Mouse (Mus musculus): ENCODE measurements at regions not wholly inside any gene's neighbourhood (a gene's known extent, or its start where the extent isn't known, plus 50 kb on each side); places are given as distances from the start of the nearest gene placed in this dataset.

GRCm38 (mm10) chr4:47630006-47630405, 155.5 kb downstream of the Sec61b start:
- DNase-seq = no peak

- no peak for DNase-seq
These were observed 156.0 kb downstream of the Sec61b start for GRCm38 (mm10) chr4:47630427-47630826.

GRCm38 (mm10) chr4:47638876-47639494, 164.5 kb downstream of the Sec61b start:
- DNase-seq = no peak

- DNase-seq = peak; percentile 18
These were observed 170.6 kb downstream of the Sec61b start for GRCm38 (mm10) chr4:47645093-47645492.

GRCm38 (mm10) chr4:47648701-47649100, 174.2 kb downstream of the Sec61b start:
- no peak for DNase-seq

GRCm38 (mm10) chr4:47649951-47650350, 175.5 kb downstream of the Sec61b start:
- no peak for DNase-seq

- DNase-seq = no peak
These were observed 177.1 kb downstream of the Sec61b start for GRCm38 (mm10) chr4:47651521-47651920.

- no peak for DNase-seq
These were observed 178.7 kb downstream of the Sec61b start for GRCm38 (mm10) chr4:47653143-47653542.

GRCm38 (mm10) chr4:47669519-47669918, 195.1 kb downstream of the Sec61b start:
- DNase-seq = no peak

GRCm38 (mm10) chr4:47670476-47670875, 196.0 kb downstream of the Sec61b start:
- DNase-seq = peak; percentile 37

- DNase-seq = peak; percentile 47
These were observed 196.9 kb downstream of the Sec61b start for GRCm38 (mm10) chr4:47671362-47671761.

- no peak for DNase-seq
These were observed 206.7 kb downstream of the Sec61b start for GRCm38 (mm10) chr4:47681141-47681540.

GRCm38 (mm10) chr4:47691207-47691606, 216.7 kb downstream of the Sec61b start:
- DNase-seq = no peak

GRCm38 (mm10) chr4:47692654-47693053, 218.2 kb downstream of the Sec61b start:
- DNase-seq = no peak

- no peak for DNase-seq
These were observed 218.8 kb downstream of the Sec61b start for GRCm38 (mm10) chr4:47693221-47693620.

GRCm38 (mm10) chr4:47697071-47697470, 222.6 kb downstream of the Sec61b start:
- DNase-seq = peak; percentile 11

- no peak for DNase-seq
These were observed 224.1 kb downstream of the Sec61b start for GRCm38 (mm10) chr4:47698514-47698913.

GRCm38 (mm10) chr4:47698926-47699325, 224.5 kb downstream of the Sec61b start:
- DNase-seq = no peak

- no peak for DNase-seq
These were observed 229.0 kb downstream of the Sec61b start for GRCm38 (mm10) chr4:47703501-47703900.

GRCm38 (mm10) chr4:47704607-47705006, 230.1 kb downstream of the Sec61b start:
- DNase-seq = no peak

GRCm38 (mm10) chr4:47707966-47708365, 233.5 kb downstream of the Sec61b start:
- DNase-seq = no peak

- peak; percentile 11 for DNase-seq
These were observed 238.9 kb downstream of the Sec61b start for GRCm38 (mm10) chr4:47713387-47713786.

- DNase-seq = no peak
These were observed 250.0 kb downstream of the Sec61b start for GRCm38 (mm10) chr4:47724331-47725004.

- DNase-seq = no peak
These were observed 250.5 kb downstream of the Sec61b start for GRCm38 (mm10) chr4:47725005-47725340.

Data from adrenal gland, postnatal 14 days (tissue).